Mouse (Mus musculus): Measurements from ENCODE around the gene Syt2. TPM values are rescaled to one million over a fixed set of nuclear protein-coding genes. Genes with fewer than 3 reads are reported as not detected.

Syt2 gene
- polyA plus RNA-seq, 1 experiment = 1.1 TPM

- TF ChIP-seq POLR2A (IDR thresholded peaks at IDR 0.05; ENCODE audit: low read depth, low read length) (no peak), CTCF (conservative IDR thresholded peaks at IDR 0.05; ENCODE audit: insufficient read depth, insufficient read length, low read depth, low read length) (no peak)
- DNase-seq = no peak
- 0 out of 2 replicates have a peak, but pooled peaks cover 2% of the 10 kb centered on the region for H3K27me3 ChIP-seq (replicated peaks; ENCODE audit: control insufficient read depth, insufficient read depth, low read length)
- 21% methylated on average over 26 of the region's 26 CpGs for WGBS
- H3K4me3 ChIP-seq (ENCODE audit: insufficient read depth, low read depth, low read length) = no peak overlapping the region
- no peaks in the 10 kb centered on the region for H3K4me1 ChIP-seq (ENCODE audit: control insufficient read depth, insufficient read depth, low read length)
- H3K36me3 ChIP-seq (ENCODE audit: control insufficient read depth, insufficient read depth, low read length) = no peaks in the 10 kb centered on the region
- no peak overlapping the region for H3K27ac ChIP-seq (ENCODE audit: insufficient read depth, low read depth, low read length)
These were observed 63.2 kb downstream of the Syt2 start for GRCm38 (mm10) chr1:134709411-134710306.

- Histone ChIP-seq H3K27me3 (replicated peaks; ENCODE audit: control insufficient read depth, insufficient read depth, low read length) (0 out of 2 replicates have a peak, but pooled peaks cover 2% of the 10 kb centered on the region), H3K4me3 (ENCODE audit: insufficient read depth, low read depth, low read length) (no peak overlapping the region), H3K36me3 (ENCODE audit: control insufficient read depth, insufficient read depth, low read length) (no peaks in the 10 kb centered on the region), H3K27ac (ENCODE audit: insufficient read depth, low read depth, low read length) (no peak overlapping the region), H3K4me1 (ENCODE audit: control insufficient read depth, insufficient read depth, low read length) (no peaks in the 10 kb centered on the region)
- TF ChIP-seq CTCF (conservative IDR thresholded peaks at IDR 0.05; ENCODE audit: insufficient read depth, insufficient read length, low read depth, low read length) = no peak
- no peak for TF ChIP-seq POLR2A (IDR thresholded peaks at IDR 0.05; ENCODE audit: low read depth, low read length)
- 71% methylated on average over 7 of the region's 7 CpGs for WGBS
- DNase-seq = no peak
These were observed 64.6 kb downstream of the Syt2 start for GRCm38 (mm10) chr1:134711061-134711460.

- 75% methylated on average over 5 of the region's 5 CpGs for WGBS
- H3K27me3 ChIP-seq (replicated peaks; ENCODE audit: control insufficient read depth, insufficient read depth, low read length) = 0 out of 2 replicates have a peak, but pooled peaks cover 2% of the 10 kb centered on the region
- TF ChIP-seq POLR2A (IDR thresholded peaks at IDR 0.05; ENCODE audit: low read depth, low read length) = no peak
- H3K4me1 ChIP-seq (ENCODE audit: control insufficient read depth, insufficient read depth, low read length) = no peaks in the 10 kb centered on the region
- no peaks in the 10 kb centered on the region for H3K36me3 ChIP-seq (ENCODE audit: control insufficient read depth, insufficient read depth, low read length)
- no peak overlapping the region for H3K27ac ChIP-seq (ENCODE audit: insufficient read depth, low read depth, low read length)
- no peak overlapping the region for H3K4me3 ChIP-seq (ENCODE audit: insufficient read depth, low read depth, low read length)
- no peak for DNase-seq
These were observed 65.2 kb downstream of the Syt2 start for GRCm38 (mm10) chr1:134711653-134712052.

- H3K4me3 ChIP-seq (ENCODE audit: insufficient read depth, low read depth, low read length) = no peak overlapping the region
- no peaks in the 10 kb centered on the region for H3K4me1 ChIP-seq (ENCODE audit: control insufficient read depth, insufficient read depth, low read length)
- no peak for TF ChIP-seq CTCF (conservative IDR thresholded peaks at IDR 0.05; ENCODE audit: insufficient read depth, insufficient read length, low read depth, low read length)
- no peak for TF ChIP-seq POLR2A (IDR thresholded peaks at IDR 0.05; ENCODE audit: low read depth, low read length)
- 84% methylated on average over 9 of the region's 9 CpGs for WGBS
- no peak overlapping the region for H3K27ac ChIP-seq (ENCODE audit: insufficient read depth, low read depth, low read length)
- DNase-seq = no peak
- H3K36me3 ChIP-seq (ENCODE audit: control insufficient read depth, insufficient read depth, low read length) = no peaks in the 10 kb centered on the region
- H3K27me3 ChIP-seq (replicated peaks; ENCODE audit: control insufficient read depth, insufficient read depth, low read length) = 0 out of 2 replicates have a peak, but pooled peaks cover 2% of the 10 kb centered on the region
These were observed 66.4 kb downstream of the Syt2 start for GRCm38 (mm10) chr1:134712781-134713299.

- 59% methylated on average over 11 of the region's 11 CpGs for WGBS
- Histone ChIP-seq H3K4me1 (ENCODE audit: control insufficient read depth, insufficient read depth, low read length) (no peaks in the 10 kb centered on the region), H3K27me3 (replicated peaks; ENCODE audit: control insufficient read depth, insufficient read depth, low read length) (0 out of 2 replicates have a peak, but pooled peaks cover 2% of the 10 kb centered on the region), H3K27ac (ENCODE audit: insufficient read depth, low read depth, low read length) (no peak overlapping the region), H3K4me3 (ENCODE audit: insufficient read depth, low read depth, low read length) (no peak overlapping the region), H3K36me3 (ENCODE audit: control insufficient read depth, insufficient read depth, low read length) (no peaks in the 10 kb centered on the region)
- DNase-seq = no peak
- no peak for TF ChIP-seq POLR2A (IDR thresholded peaks at IDR 0.05; ENCODE audit: low read depth, low read length)
- no peak for TF ChIP-seq CTCF (conservative IDR thresholded peaks at IDR 0.05; ENCODE audit: insufficient read depth, insufficient read length, low read depth, low read length)
These were observed 67.0 kb downstream of the Syt2 start for GRCm38 (mm10) chr1:134713421-134713969.

GRCm38 (mm10) chr1:134714166-134714565, 67.7 kb downstream of the Syt2 start:
- no peak for DNase-seq
- no peak overlapping the region for H3K27ac ChIP-seq (ENCODE audit: insufficient read depth, low read depth, low read length)
- TF ChIP-seq POLR2A (IDR thresholded peaks at IDR 0.05; ENCODE audit: low read depth, low read length) = no peak
- no peak for TF ChIP-seq CTCF (conservative IDR thresholded peaks at IDR 0.05; ENCODE audit: insufficient read depth, insufficient read length, low read depth, low read length)
- H3K4me1 ChIP-seq (ENCODE audit: control insufficient read depth, insufficient read depth, low read length) = no peaks in the 10 kb centered on the region
- H3K4me3 ChIP-seq (ENCODE audit: insufficient read depth, low read depth, low read length) = no peak overlapping the region
- 0 out of 2 replicates have a peak, but pooled peaks cover 2% of the 10 kb centered on the region for H3K27me3 ChIP-seq (replicated peaks; ENCODE audit: control insufficient read depth, insufficient read depth, low read length)
- H3K36me3 ChIP-seq (ENCODE audit: control insufficient read depth, insufficient read depth, low read length) = no peaks in the 10 kb centered on the region
- 84% methylated on average over 8 of the region's 8 CpGs for WGBS

GRCm38 (mm10) chr1:134715092-134715491, 68.6 kb downstream of the Syt2 start:
- TF ChIP-seq CTCF (conservative IDR thresholded peaks at IDR 0.05; ENCODE audit: insufficient read depth, insufficient read length, low read depth, low read length) (no peak), POLR2A (IDR thresholded peaks at IDR 0.05; ENCODE audit: low read depth, low read length) (no peak)
- H3K4me1 ChIP-seq (ENCODE audit: control insufficient read depth, insufficient read depth, low read length) = no peaks in the 10 kb centered on the region
- WGBS = 49% methylated on average over 5 of the region's 5 CpGs
- H3K27ac ChIP-seq (ENCODE audit: insufficient read depth, low read depth, low read length) = no peak overlapping the region
- no peaks in the 10 kb centered on the region for H3K36me3 ChIP-seq (ENCODE audit: control insufficient read depth, insufficient read depth, low read length)
- no peak for DNase-seq
- H3K4me3 ChIP-seq (ENCODE audit: insufficient read depth, low read depth, low read length) = no peak overlapping the region
- no peaks in the 10 kb centered on the region for H3K27me3 ChIP-seq (replicated peaks; ENCODE audit: control insufficient read depth, insufficient read depth, low read length)

All from kidney, adult 2 months (tissue).